Mouse (Mus musculus) ovary, postnatal 14 days (tissue): ENCODE measurements at regions not wholly inside any gene's neighbourhood (a gene's known extent, or its start where the extent isn't known, plus 50 kb on each side); places are given as distances from the start of the nearest gene placed in this dataset.

Source experiments
- DNase-seq: peaks from one replicate; pipeline ENCODE4 v3.0.0; 2022; ENCODE audit warnings: low spot score

DNA sequence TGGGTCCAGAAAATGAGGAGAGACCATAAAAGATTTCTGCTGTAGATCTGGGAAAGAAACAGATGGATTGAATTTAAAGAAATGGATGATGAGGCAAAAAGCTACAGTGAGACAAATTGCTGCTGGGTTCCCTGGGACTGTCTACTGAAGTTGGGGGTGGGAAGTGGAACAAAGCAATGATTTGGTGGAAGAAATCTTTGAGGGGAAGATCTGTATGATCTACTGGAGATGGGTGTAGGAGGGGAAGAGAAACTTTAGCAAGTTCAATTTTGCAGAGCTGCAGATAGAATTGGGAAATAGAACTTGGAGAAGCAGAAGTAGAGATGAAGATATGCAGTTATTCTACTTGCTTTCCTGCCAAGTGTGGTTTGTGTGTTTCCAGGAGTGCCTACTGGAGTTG, 5478.8 kb downstream of the 9330182O14Rik start:
- no peak for DNase-seq

DNA sequence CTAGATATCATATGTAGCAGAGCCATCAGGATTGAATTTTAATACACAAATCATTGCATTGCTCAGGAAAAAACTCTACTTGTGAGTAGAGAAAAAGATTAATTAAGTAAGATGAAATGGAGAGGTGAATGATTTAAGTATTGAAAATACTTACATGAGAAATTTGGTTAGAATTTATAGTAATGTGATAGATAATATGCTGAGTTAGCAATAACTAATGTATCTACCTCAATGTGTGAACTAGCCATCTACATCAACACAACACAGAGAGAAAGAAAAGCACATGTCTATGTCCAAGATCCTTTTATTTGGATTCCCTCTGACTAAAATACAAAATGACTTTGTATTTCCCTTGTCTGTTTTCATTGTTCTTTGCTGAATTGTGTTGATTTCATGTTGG, 5512.1 kb downstream of the 9330182O14Rik start:
- no peak for DNase-seq

- no peak for DNase-seq
Observed at GRCm38 (mm10) chr15:45663601-45664000, 5529.4 kb downstream of the 9330182O14Rik start.

DNA sequence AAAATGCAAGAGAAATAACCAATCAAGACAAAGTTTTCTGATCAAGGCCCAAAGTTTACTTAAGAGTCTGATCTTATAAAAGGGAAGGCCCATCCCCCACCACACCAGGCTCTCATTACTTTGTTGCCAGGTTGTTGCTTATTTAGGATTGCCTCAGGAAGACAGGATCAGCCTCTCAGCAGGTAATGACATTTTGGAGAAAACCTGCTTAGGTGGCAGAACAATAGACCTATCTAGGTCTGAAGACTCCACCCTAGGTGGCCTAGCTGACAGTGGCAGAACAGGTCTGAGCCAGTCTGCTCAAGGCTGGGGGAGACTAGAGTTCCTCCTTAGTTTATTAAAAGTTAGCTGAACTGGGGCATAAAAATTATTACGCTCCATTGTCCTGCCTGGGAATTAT, 5555.3 kb downstream of the 9330182O14Rik start:
- no peak for DNase-seq

DNA sequence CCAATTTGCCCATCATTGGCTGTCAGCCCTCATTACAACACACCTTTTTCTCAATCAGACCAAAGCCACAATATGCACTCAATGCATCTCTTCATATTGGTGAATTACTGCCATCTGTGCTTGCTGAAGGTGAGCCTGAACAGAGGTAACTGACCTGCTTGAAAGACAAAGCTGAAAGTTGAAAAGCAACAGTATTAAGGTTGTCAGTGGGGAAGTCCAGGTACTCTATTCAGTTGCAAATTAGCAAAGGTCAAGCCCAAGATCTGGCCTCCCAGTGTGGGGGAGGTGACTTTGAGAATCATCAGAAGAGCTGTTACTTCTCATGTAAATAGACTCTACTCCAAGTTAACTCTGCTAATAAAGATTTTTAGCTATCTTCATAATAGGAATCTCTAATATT, 5555.9 kb downstream of the 9330182O14Rik start:
- no peak for DNase-seq

- no peak for DNase-seq
Observed at GRCm38 (mm10) chr15:45711109-45711508, 5576.9 kb downstream of the 9330182O14Rik start.

GRCm38 (mm10) chr15:45730370-45731153, 5596.4 kb downstream of the 9330182O14Rik start:
- DNase-seq: no peak

DNA sequence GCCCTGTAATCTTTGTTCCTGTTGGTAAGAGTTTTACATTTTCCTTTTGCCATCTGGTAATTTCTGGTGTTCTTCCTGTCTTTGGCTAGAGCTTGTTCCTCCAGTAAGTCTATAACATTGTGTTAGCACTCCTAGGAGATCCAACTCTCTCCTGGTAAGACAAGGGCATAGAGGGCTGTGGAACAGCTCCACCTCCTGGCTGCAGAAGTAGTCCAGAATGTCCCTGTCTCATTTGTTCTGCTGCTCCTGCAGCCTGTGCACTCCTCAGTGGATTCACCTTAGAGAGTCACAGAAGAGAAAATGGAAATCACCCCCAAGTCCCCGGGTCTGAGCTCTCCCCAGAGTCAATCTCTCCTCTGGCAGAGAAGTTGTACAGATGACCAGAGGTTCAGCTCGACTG, 5629.1 kb downstream of the 9330182O14Rik start:
- peak; percentile 0 for DNase-seq
